Mouse (Mus musculus) MEL (cell line): ENCODE data around the gene Vgll4. TPM values are rescaled to one million over a fixed set of nuclear protein-coding genes. Genes with fewer than 3 reads are reported as not detected.

Experiments
- DNase-seq: peaks from one replicate; pipeline ENCODE4 v3.0.0; 2011; ENCODE audit warnings: low read depth, low spot score
- H3K27ac ChIP-seq: 2 replicates; pipeline ENCODE4 v1.5.1; 2012; ENCODE audit warnings: low read depth, mild to moderate bottlenecking, control low read depth, low read length, moderate library complexity; ENCODE audit not compliant: control insufficient read depth
- H3K27me3 ChIP-seq, 2 experiments: fragments of 150-350 bp in 1 of 2; sonication (generic) in 1 of 2; 2 replicates each; pipeline ENCODE4 v1.6.1; 2012; ENCODE audit warnings: low read length in 2 of 2, mild to moderate bottlenecking in 2 of 2, improper control_type of control experiment in 1 of 2, moderate library complexity in 1 of 2; ENCODE audit not compliant: insufficient read depth in 2 of 2, control insufficient read depth in 1 of 2
- H3K36me3 ChIP-seq, 2 experiments: 2 replicates each; pipeline ENCODE4 v1.6.1; 2012 to 2014; ENCODE audit warnings: low read length in 2 of 2, improper control_type of control experiment in 1 of 2, inconsistent platforms in 1 of 2, mild to moderate bottlenecking in 1 of 2; ENCODE audit not compliant: insufficient read depth in 2 of 2, control insufficient read depth in 1 of 2
- H3K4me1 ChIP-seq, 2 experiments: fragments of 150-350 bp in 1 of 2; sonication (generic) in 1 of 2; 2 replicates each; pipeline ENCODE4 v1.6.1; 2012; ENCODE audit warnings: low read length in 2 of 2, improper control_type of control experiment in 1 of 2, mild to moderate bottlenecking in 1 of 2; ENCODE audit not compliant: insufficient read depth in 2 of 2, control insufficient read depth in 1 of 2
- H3K4me3 ChIP-seq, 2 experiments: fragments of 150-350 bp in 1 of 2; sonication (generic) in 1 of 2; 2 replicates each; pipeline ENCODE4 v1.5.1; 2012; ENCODE audit warnings: low read depth in 2 of 2, low read length in 2 of 2, mild to moderate bottlenecking in 2 of 2, moderate library complexity in 2 of 2, control low read depth in 1 of 2, improper control_type of control experiment in 1 of 2; ENCODE audit not compliant: control insufficient read depth in 1 of 2, insufficient read depth in 1 of 2
- H3K79me2 ChIP-seq: 2 replicates; pipeline ENCODE4 v1.6.1; 2012; ENCODE audit warnings: mild to moderate bottlenecking, low read length, moderate library complexity; ENCODE audit not compliant: control insufficient read depth, poor library complexity, insufficient read depth
- H3K9ac ChIP-seq: 2 replicates; pipeline ENCODE4 v1.6.1; 2012; ENCODE audit warnings: low read depth, mild to moderate bottlenecking, control low read depth, low read length, moderate library complexity; ENCODE audit not compliant: control insufficient read depth, poor library complexity, severe bottlenecking
- H3K9me3 ChIP-seq: fragments of 150-350 bp; sonication (generic); replicated peaks from 2 replicates; pipeline ENCODE4 v1.6.1; 2012; ENCODE audit warnings: mild to moderate bottlenecking, low read length, improper control_type of control experiment, moderate library complexity; ENCODE audit not compliant: insufficient read depth
- BHLHE40 ChIP-seq: IDR thresholded peaks from 2 replicates; pipeline ENCODE4 v1.6.1; 2012; ENCODE audit warnings: low read depth, mild to moderate bottlenecking, inconsistent platforms, low read length, improper control_type of control experiment, borderline replicate concordance
- CHD1 ChIP-seq: IDR thresholded peaks from 2 replicates; pipeline ENCODE4 v1.6.1; 2012; ENCODE audit warnings: low read depth, mild to moderate bottlenecking, inconsistent platforms, low read length, improper control_type of control experiment
- CTCF ChIP-seq, 3 experiments: IDR thresholded peaks in 2 of 3; conservative IDR thresholded peaks in 1 of 3; 2 replicates each; pipeline ENCODE4 v1.5.1; 2011 to 2012; ENCODE audit warnings: low read length in 3 of 3, low read depth in 2 of 3, mild to moderate bottlenecking in 2 of 3, improper control_type of control experiment in 1 of 3, inconsistent platforms in 1 of 3, mixed read lengths in 1 of 3, moderate library complexity in 1 of 3; ENCODE audit not compliant: control insufficient read depth in 1 of 3, insufficient read depth in 1 of 3, poor library complexity in 1 of 3, severe bottlenecking in 1 of 3
- ELF1 ChIP-seq: IDR thresholded peaks from 2 replicates; pipeline ENCODE4 v1.6.1; 2014; ENCODE audit warnings: low read depth, mild to moderate bottlenecking, inconsistent platforms, low read length, improper control_type of control experiment, moderate library complexity
- ETS1 ChIP-seq: IDR thresholded peaks from 2 replicates; pipeline ENCODE4 v1.6.1; 2012; ENCODE audit warnings: low read depth, mild to moderate bottlenecking, inconsistent platforms, low read length, improper control_type of control experiment, moderate library complexity
- GABPA ChIP-seq: IDR thresholded peaks from 2 replicates; pipeline ENCODE4 v1.6.1; 2012; ENCODE audit warnings: low read depth, mild to moderate bottlenecking, inconsistent platforms, low read length, improper control_type of control experiment, moderate library complexity
- GATA1 ChIP-seq: IDR thresholded peaks from 2 replicates; pipeline ENCODE4 v1.6.1; 2011; ENCODE audit warnings: low read depth, low read length, improper control_type of control experiment
- HCFC1 ChIP-seq: IDR thresholded peaks from 2 replicates; pipeline ENCODE4 v1.6.1; 2012; ENCODE audit warnings: low read depth, mild to moderate bottlenecking, inconsistent platforms, low read length, improper control_type of control experiment, moderate library complexity
- JUND ChIP-seq: IDR thresholded peaks from 2 replicates; pipeline ENCODE4 v1.6.1; 2011; ENCODE audit warnings: low read depth, mild to moderate bottlenecking, improper control_type of control experiment, low read length
- KAT2A ChIP-seq: conservative IDR thresholded peaks from 2 replicates; pipeline ENCODE4 v1.6.1; 2012; ENCODE audit warnings: low read depth, low read length, improper control_type of control experiment, inconsistent platforms
- MAX ChIP-seq: IDR thresholded peaks from 2 replicates; pipeline ENCODE4 v1.6.1; 2011; ENCODE audit warnings: low read length, improper control_type of control experiment
- MAZ ChIP-seq: IDR thresholded peaks from 2 replicates; pipeline ENCODE4 v1.6.1; 2012; ENCODE audit warnings: low read depth, mild to moderate bottlenecking, inconsistent platforms, low read length, improper control_type of control experiment
- MEF2A ChIP-seq: IDR thresholded peaks from 2 replicates; pipeline ENCODE4 v1.6.1; 2014; ENCODE audit warnings: low read depth, mild to moderate bottlenecking, inconsistent platforms, low read length, improper control_type of control experiment; ENCODE audit not compliant: poor library complexity, insufficient replicate concordance, severe bottlenecking; ENCODE audit errors: extremely low read depth
- MYB ChIP-seq: IDR thresholded peaks from 2 replicates; pipeline ENCODE4 v1.6.1; 2011; ENCODE audit warnings: mild to moderate bottlenecking, low read depth, low read length, improper control_type of control experiment
- NELFE ChIP-seq: IDR thresholded peaks from 2 replicates; pipeline ENCODE4 v1.6.1; 2011; ENCODE audit warnings: low read depth, low read length, improper control_type of control experiment
- POLR2A ChIP-seq, 2 experiments: IDR thresholded peaks; 2 replicates each; pipeline ENCODE4 v1.6.1; 2011 to 2012; ENCODE audit warnings: low read length in 2 of 2, mild to moderate bottlenecking in 2 of 2, control low read depth in 1 of 2, improper control_type of control experiment in 1 of 2, low read depth in 1 of 2, moderate library complexity in 1 of 2; ENCODE audit not compliant: control insufficient read depth in 1 of 2, insufficient read depth in 1 of 2, poor library complexity in 1 of 2
- POLR2AphosphoS2 ChIP-seq: IDR thresholded peaks from 2 replicates; pipeline ENCODE4 v1.6.1; 2011; ENCODE audit warnings: low read length, improper control_type of control experiment
- POLR2AphosphoS5 ChIP-seq: IDR thresholded peaks from 2 replicates; pipeline ENCODE4 v1.6.1; 2012; ENCODE audit warnings: low read depth, borderline replicate concordance, mild to moderate bottlenecking, inconsistent platforms, low read length, moderate library complexity, mixed read lengths
- RAD21 ChIP-seq: IDR thresholded peaks from 2 replicates; pipeline ENCODE4 v1.6.1; 2011; ENCODE audit warnings: mild to moderate bottlenecking, low read depth, low read length, improper control_type of control experiment
- RCOR1 ChIP-seq: IDR thresholded peaks from 2 replicates; pipeline ENCODE4 v1.6.1; 2012; ENCODE audit warnings: low read depth, mild to moderate bottlenecking, inconsistent platforms, low read length, improper control_type of control experiment
- SIN3A ChIP-seq: IDR thresholded peaks from 2 replicates; pipeline ENCODE4 v1.6.1; 2012; ENCODE audit warnings: low read length, improper control_type of control experiment, inconsistent platforms
- SMC3 ChIP-seq: IDR thresholded peaks from 2 replicates; pipeline ENCODE4 v1.6.1; 2011; ENCODE audit warnings: low read depth, low read length, improper control_type of control experiment
- TAL1 ChIP-seq: IDR thresholded peaks from 2 replicates; pipeline ENCODE4 v1.6.1; 2012; ENCODE audit warnings: mild to moderate bottlenecking, inconsistent platforms, low read length, moderate library complexity, mixed read lengths
- TCF12 ChIP-seq: IDR thresholded peaks from 2 replicates; pipeline ENCODE4 v1.6.1; 2014; ENCODE audit warnings: low read depth, mild to moderate bottlenecking, inconsistent platforms, low read length, improper control_type of control experiment, moderate library complexity
- UBTF ChIP-seq: IDR thresholded peaks from 2 replicates; pipeline ENCODE4 v1.6.1; 2012; ENCODE audit warnings: low read depth, mild to moderate bottlenecking, inconsistent platforms, low read length, improper control_type of control experiment, moderate library complexity, borderline replicate concordance; ENCODE audit not compliant: insufficient read depth
- USF1 ChIP-seq: IDR thresholded peaks from 2 replicates; pipeline ENCODE4 v1.6.1; 2014; ENCODE audit warnings: low read depth, mild to moderate bottlenecking, inconsistent platforms, low read length, improper control_type of control experiment, moderate library complexity
- USF2 ChIP-seq, 2 experiments: IDR thresholded peaks; 2 replicates each; pipeline ENCODE4 v1.6.1; 2011 to 2012; ENCODE audit warnings: improper control_type of control experiment in 2 of 2, low read length in 2 of 2, borderline replicate concordance in 1 of 2, inconsistent platforms in 1 of 2, low read depth in 1 of 2, mild to moderate bottlenecking in 1 of 2; ENCODE audit not compliant: insufficient read depth in 1 of 2
- ZKSCAN1 ChIP-seq: IDR thresholded peaks from 2 replicates; pipeline ENCODE4 v1.6.1; 2012; ENCODE audit warnings: low read depth, mild to moderate bottlenecking, inconsistent platforms, low read length, improper control_type of control experiment, moderate library complexity
- ZMIZ1 ChIP-seq: IDR thresholded peaks from 2 replicates; pipeline ENCODE4 v1.6.1; 2012; ENCODE audit warnings: low read depth, mild to moderate bottlenecking, inconsistent platforms, low read length, improper control_type of control experiment, moderate library complexity
- polyA plus RNA-seq, 2 experiments: library from polyadenylated mRNA; stranded (reverse) in 1 of 2; unstranded in 1 of 2; fragments of >175 nt in 1 of 2; fragments of >200 nt in 1 of 2; gene quantifications; 2 replicates each; pipeline versions ENCODE4 v1.2.1 to v1.2.4; 2012; ENCODE audit warnings: low replicate concordance in 2 of 2, low read depth in 1 of 2; ENCODE audit not compliant: insufficient read length in 2 of 2, insufficient read depth in 1 of 2, missing spikeins in 1 of 2
- total RNA-seq: library from RNA; depleted of rRNA; stranded (reverse); fragments of 300-350 nt; gene quantifications from 2 replicates; pipeline ENCODE4 v1.2.3, GENCODE M21; 2012

Gene Vgll4
- total and polyA plus RNA-seq, 3 experiments, result 18.1 to 21.5 TPM; not detected in 1

GRCm38 (mm10) chr6:114901921-114902320, 67.9 kb downstream of the Vgll4 start:
- no peaks in the 10 kb centered on the region for H3K9me3 ChIP-seq
- H3K27me3 ChIP-seq, result no peaks in the 10 kb centered on the region
- peak overlapping the region; percentile 52 for H3K9ac ChIP-seq
- TF ChIP-seq CTCF (IDR thresholded peaks at IDR 0.05 in 2 of 3, conservative IDR thresholded peaks at IDR 0.05 in 1 of 3; ENCODE audit: control insufficient read depth in 1 of 3, insufficient read depth in 1 of 3, low read depth in 2 of 3, low read length in 3 of 3, poor library complexity in 1 of 3, severe bottlenecking in 1 of 3), result no peak
- TF ChIP-seq UBTF, result no peak
- TF ChIP-seq GATA1, result no peak
- TF ChIP-seq JUND, result no peak
- no peak for TF ChIP-seq BHLHE40
- no peak for TF ChIP-seq ZMIZ1
- no peak for TF ChIP-seq USF1
- no peak for TF ChIP-seq NELFE
- no peak for TF ChIP-seq RAD21
- TF ChIP-seq MEF2A, result no peak
- no peak for TF ChIP-seq MAZ
- no peak for TF ChIP-seq ELF1
- no peak for TF ChIP-seq USF2 (IDR thresholded peaks at IDR 0.05; ENCODE audit: borderline replicate concordance in 1 of 2, insufficient read depth in 1 of 2, low read depth in 1 of 2, low read length in 2 of 2)
- H3K4me1 ChIP-seq, result peaks cover 15 to 21% of the 10 kb centered on the region in 2 experiments
- H3K4me3 ChIP-seq, result peak overlapping the region; percentile 25 to 36; a peak in 3 of 4 replicates
- peak; percentile 18 for DNase-seq
- peak overlapping the region; percentile 83 for H3K27ac ChIP-seq
- H3K79me2 ChIP-seq, result peaks cover 4% of the 10 kb centered on the region; the same call in 1 of the 2 replicates
- H3K36me3 ChIP-seq, result peaks cover 0 to 17% of the 10 kb centered on the region in 2 experiments; a peak in 2 of 4 replicates

- Histone ChIP-seq H3K4me1 (peaks cover 15 to 21% of the 10 kb centered on the region in 2 experiments), H3K27me3 (no peaks in the 10 kb centered on the region), H3K79me2 (peaks cover 4% of the 10 kb centered on the region; the same call in 1 of the 2 replicates), H3K27ac (peak overlapping the region; percentile 83), H3K9ac (peak overlapping the region; percentile 52), H3K9me3 (no peaks in the 10 kb centered on the region), H3K36me3 (peaks cover 0 to 13% of the 10 kb centered on the region in 2 experiments; a peak in 2 of 4 replicates), H3K4me3 (peak overlapping the region; percentile 25 to 36)
- peak; percentile 73 for DNase-seq
- TF ChIP-seq CHD1, result no peak
- peak in 1 of 2 experiments; percentile 16; a peak in 1 of 4 replicates for TF ChIP-seq POLR2A (IDR thresholded peaks at IDR 0.05; ENCODE audit: control insufficient read depth in 1 of 2, insufficient read depth in 1 of 2, low read depth in 1 of 2, low read length in 2 of 2, poor library complexity in 1 of 2)
- no peak for TF ChIP-seq MEF2A
- TF ChIP-seq USF2 (IDR thresholded peaks at IDR 0.05; ENCODE audit: borderline replicate concordance in 1 of 2, insufficient read depth in 1 of 2, low read depth in 1 of 2, low read length in 2 of 2), result no peak
- no peak for TF ChIP-seq CTCF (IDR thresholded peaks at IDR 0.05 in 2 of 3, conservative IDR thresholded peaks at IDR 0.05 in 1 of 3; ENCODE audit: control insufficient read depth in 1 of 3, insufficient read depth in 1 of 3, low read depth in 2 of 3, low read length in 3 of 3, poor library complexity in 1 of 3, severe bottlenecking in 1 of 3)
- TF ChIP-seq MYB, result peak; percentile 76
- TF ChIP-seq SMC3, result no peak
- TF ChIP-seq POLR2AphosphoS2, result no peak
- TF ChIP-seq TAL1, result peak; percentile 56
- peak; percentile 67 for TF ChIP-seq SIN3A
- TF ChIP-seq ETS1, result peak; percentile 57; the same call in 1 of the 2 replicates
- no peak for TF ChIP-seq HCFC1
- TF ChIP-seq POLR2AphosphoS5, result no peak
- no peak for TF ChIP-seq KAT2A
- TF ChIP-seq GABPA, result no peak
- TF ChIP-seq ZKSCAN1, result no peak
- peak; percentile 69 for TF ChIP-seq TCF12
- TF ChIP-seq UBTF, result no peak
- TF ChIP-seq ELF1, result peak; percentile 52; the same call in 1 of the 2 replicates
- TF ChIP-seq MAX, result no peak
- TF ChIP-seq USF1, result no peak
- peak; percentile 83 for TF ChIP-seq GATA1
- TF ChIP-seq RCOR1, result no peak
- TF ChIP-seq ZMIZ1, result no peak
Observed at GRCm38 (mm10) chr6:114901321-114901824, 68.4 kb downstream of the Vgll4 start.
